Mouse (Mus musculus) CH12.LX (cell line): ENCODE results near the gene Tmem140. TPM values are rescaled to one million over a fixed set of nuclear protein-coding genes. Genes with fewer than 3 reads are reported as not detected.

Experiments
- DNase-seq: peaks from one replicate; pipeline ENCODE4 v3.0.0-alpha.2; 2013; ENCODE audit errors: extremely low read depth
- H3K27ac ChIP-seq: 2 replicates; pipeline ENCODE4 v1.5.1; 2012; ENCODE audit warnings: low read depth, mild to moderate bottlenecking, control low read depth, moderate library complexity; ENCODE audit not compliant: insufficient read depth
- H3K27me3 ChIP-seq: replicated peaks from 2 replicates; pipeline ENCODE3; 2012; ENCODE audit warnings: inconsistent platforms
- H3K36me3 ChIP-seq, 2 experiments: replicated peaks in 1 of 2; 2 replicates each; pipeline versions ENCODE3 to v1.6.1; 2012; ENCODE audit warnings: inconsistent platforms in 1 of 2, low read length in 1 of 2, mild to moderate bottlenecking in 1 of 2, mixed read lengths in 1 of 2, moderate library complexity in 1 of 2; ENCODE audit not compliant: control insufficient read depth in 1 of 2, insufficient read depth in 1 of 2
- H3K4me1 ChIP-seq, 2 experiments: 2 replicates each; pipeline ENCODE4 v1.6.1; 2012; ENCODE audit warnings: inconsistent platforms in 1 of 2, moderate library complexity in 1 of 2; ENCODE audit not compliant: insufficient read depth in 2 of 2, control insufficient read depth in 1 of 2
- H3K4me2 ChIP-seq: 2 replicates; pipeline ENCODE4 v1.6.1; 2012; ENCODE audit warnings: low read depth, mild to moderate bottlenecking, control low read depth; ENCODE audit not compliant: poor library complexity, insufficient read depth, severe bottlenecking
- H3K4me3 ChIP-seq, 3 experiments: fragments of 150-350 bp in 1 of 3; sonication (generic) in 1 of 3; replicated peaks in 1 of 3; 2 replicates each; pipeline versions ENCODE3 to v1.5.1; 2011 to 2012; ENCODE audit warnings: low read depth in 2 of 3, low read length in 2 of 3, mild to moderate bottlenecking in 2 of 3, moderate library complexity in 2 of 3, control low read depth in 1 of 3, improper control_type of control experiment in 1 of 3, inconsistent platforms in 1 of 3, mixed read lengths in 1 of 3; ENCODE audit not compliant: poor library complexity in 1 of 3
- H3K79me2 ChIP-seq: replicated peaks from 2 replicates; pipeline ENCODE4 v1.6.1; 2012; ENCODE audit warnings: mild to moderate bottlenecking, moderate library complexity; ENCODE audit not compliant: control insufficient read depth, poor library complexity, insufficient read depth, severe bottlenecking; ENCODE audit errors: extremely low read depth
- H3K9ac ChIP-seq: 2 replicates; pipeline ENCODE4 v1.6.1; 2012; ENCODE audit warnings: low read depth, mild to moderate bottlenecking, control low read depth, moderate library complexity; ENCODE audit not compliant: insufficient read depth
- H3K9me3 ChIP-seq: replicated peaks from 2 replicates; pipeline ENCODE3; 2012; ENCODE audit warnings: low read length, inconsistent platforms, mixed read lengths
- BHLHE40 ChIP-seq: IDR thresholded peaks from 2 replicates; pipeline ENCODE4 v1.6.1; 2011; ENCODE audit warnings: mild to moderate bottlenecking, low read depth, low read length, improper control_type of control experiment
- CHD2 ChIP-seq: IDR thresholded peaks from 2 replicates; pipeline ENCODE4 v1.6.1; 2011; ENCODE audit warnings: low read length, improper control_type of control experiment
- ELF1 ChIP-seq: IDR thresholded peaks from 2 replicates; pipeline ENCODE4 v1.6.1; 2014; ENCODE audit warnings: low read depth, mild to moderate bottlenecking, inconsistent platforms, low read length, improper control_type of control experiment
- ETS1 ChIP-seq: conservative IDR thresholded peaks from 2 replicates; pipeline ENCODE4 v1.6.1; 2012; ENCODE audit warnings: low read depth, mild to moderate bottlenecking, inconsistent platforms, low read length, improper control_type of control experiment, moderate library complexity
- IRF4 ChIP-seq: IDR thresholded peaks from 2 replicates; pipeline ENCODE4 v1.6.1; 2014; ENCODE audit warnings: low read depth, mild to moderate bottlenecking, inconsistent platforms, low read length, improper control_type of control experiment
- KAT2A ChIP-seq: IDR thresholded peaks from 2 replicates; pipeline ENCODE4 v1.6.1; 2012; ENCODE audit warnings: low read length, improper control_type of control experiment, inconsistent platforms; ENCODE audit not compliant: insufficient replicate concordance
- MAFK ChIP-seq: IDR thresholded peaks from 2 replicates; pipeline ENCODE4 v1.6.1; 2011; ENCODE audit warnings: low read length, improper control_type of control experiment; ENCODE audit not compliant: insufficient replicate concordance
- MEF2A ChIP-seq: IDR thresholded peaks from 2 replicates; pipeline ENCODE4 v1.6.1; 2014; ENCODE audit warnings: low read depth, mild to moderate bottlenecking, inconsistent platforms, low read length, improper control_type of control experiment, borderline replicate concordance
- MYC ChIP-seq: IDR thresholded peaks from 2 replicates; pipeline ENCODE4 v1.6.1; 2011; ENCODE audit warnings: low read depth, mild to moderate bottlenecking, improper control_type of control experiment, low read length
- NELFE ChIP-seq: IDR thresholded peaks from 2 replicates; pipeline ENCODE4 v1.6.1; 2011; ENCODE audit warnings: low read depth, low read length, improper control_type of control experiment
- RAD21 ChIP-seq: IDR thresholded peaks from 2 replicates; pipeline ENCODE4 v1.6.1; 2011; ENCODE audit warnings: low read depth, mild to moderate bottlenecking, low read length, improper control_type of control experiment, moderate library complexity
- TCF12 ChIP-seq: IDR thresholded peaks from 2 replicates; pipeline ENCODE4 v1.6.1; 2014; ENCODE audit warnings: low read depth, mild to moderate bottlenecking, inconsistent platforms, low read length, improper control_type of control experiment
- UBTF ChIP-seq: IDR thresholded peaks from 2 replicates; pipeline ENCODE4 v1.6.1; 2012; ENCODE audit warnings: low read depth, mild to moderate bottlenecking, inconsistent platforms, low read length, improper control_type of control experiment, moderate library complexity
- USF2 ChIP-seq: conservative IDR thresholded peaks from 2 replicates; pipeline ENCODE4 v1.6.1; 2011; ENCODE audit warnings: low read depth, low read length, improper control_type of control experiment
- ZC3H11A ChIP-seq: IDR thresholded peaks from 2 replicates; pipeline ENCODE4 v1.6.1; 2012; ENCODE audit warnings: low read depth, mild to moderate bottlenecking, inconsistent platforms, low read length, improper control_type of control experiment
- ZKSCAN1 ChIP-seq: IDR thresholded peaks from 2 replicates; pipeline ENCODE4 v1.6.1; 2012; ENCODE audit warnings: low read depth, inconsistent platforms, low read length, improper control_type of control experiment, borderline replicate concordance
- ZNF384 ChIP-seq: IDR thresholded peaks from 2 replicates; pipeline ENCODE4 v1.6.1; 2012; ENCODE audit warnings: low read depth, low read length, improper control_type of control experiment, inconsistent platforms
- dilution Hi-C: fragments of 300-500 bp; cut with MboI; formaldehyde crosslinking; loops from 2 replicates; pipeline ENCODE4 v1.14.3; 2020; ENCODE audit warnings: low sequenced_read_pairs; ENCODE audit not compliant: extremely low pct_unique_long_range_greater_than_20kb, extremely low pct_ligation_motif_present
- in situ Hi-C: fragments of 300-500 bp; cut with MboI; formaldehyde crosslinking; loops from 3 replicates; pipeline ENCODE4 v1.14.3; 2019; ENCODE audit warnings: low sequenced_read_pairs, low pct_ligation_motif_present, low pct_unique_long_range_greater_than_20kb, mixed read lengths
- polyA plus RNA-seq: library from polyadenylated mRNA; unstranded; fragments of >175 nt; gene quantifications from 2 replicates; pipeline ENCODE4 v1.2.1, GENCODE M21; 2012; ENCODE audit warnings: low read depth; ENCODE audit not compliant: insufficient read length
- total RNA-seq, 2 experiments: library from RNA; depleted of rRNA; stranded (reverse); fragments of 300-350 nt in 1 of 2; fragments of >200 nt in 1 of 2; gene quantifications; 2 replicates each; pipeline ENCODE4 v1.2.3; 2012 to 2014

Gene Tmem140
- total and polyA plus RNA-seq, 3 experiments = 1.2 to 3.6 (median 2.8) TPM

DNA sequence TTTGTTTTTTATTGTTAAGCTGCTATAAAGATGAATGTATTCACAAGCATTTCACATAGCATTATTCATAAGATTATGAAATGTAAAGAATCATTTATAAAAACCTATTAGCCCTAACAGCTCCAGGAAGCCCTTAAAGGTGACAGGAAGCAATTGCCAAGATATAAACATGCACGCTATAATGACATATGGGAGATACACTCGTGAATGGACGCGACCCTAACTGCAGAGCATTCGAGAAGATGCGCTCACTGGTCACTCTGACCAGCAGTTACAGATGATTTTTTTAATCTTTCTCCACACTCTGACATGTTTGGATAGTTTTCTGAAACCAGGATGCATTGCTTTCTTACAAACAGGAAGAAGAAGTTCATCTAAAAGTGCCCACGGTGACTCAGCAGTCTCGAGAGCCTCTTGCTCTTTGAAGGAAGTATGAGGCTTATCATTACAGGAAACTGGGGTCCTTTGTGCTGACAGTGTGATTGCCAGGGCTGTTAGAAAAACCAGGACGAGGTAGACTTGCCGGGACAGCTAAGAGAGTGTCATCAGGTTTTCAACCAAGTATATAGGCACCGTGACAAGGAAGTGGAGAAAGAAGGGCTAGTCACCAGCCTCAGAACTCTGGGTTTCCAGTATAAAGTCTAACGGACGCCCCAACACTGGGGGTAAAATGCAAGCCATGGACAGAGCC is 6.4 kb downstream of the Tmem140 start:
- H3K27me3 ChIP-seq = no peaks in the 10 kb centered on the region
- peaks cover 21 to 38% of the 10 kb centered on the region in 2 experiments for H3K36me3 ChIP-seq
- in situ Hi-C loops (no loop called here), dilution Hi-C loops (no loop called here)
- no peak overlapping the region for H3K4me3 ChIP-seq
- no peak overlapping the region for H3K9ac ChIP-seq
- TF ChIP-seq ELF1 (no peak), IRF4 (no peak), RAD21 (no peak), TCF12 (no peak), USF2 (no peak), MEF2A (no peak), MAFK (peak; percentile 35; the same call in 1 of the 2 replicates), MYC (no peak), NELFE (no peak)
- no peak overlapping the region for H3K4me2 ChIP-seq
- no peaks in the 10 kb centered on the region; the same call in 1 of the 2 replicates for H3K79me2 ChIP-seq
- no peaks in the 10 kb centered on the region for H3K9me3 ChIP-seq
- peak; percentile 56 for DNase-seq
- peaks cover 27 to 73% of the 10 kb centered on the region in 2 experiments for H3K4me1 ChIP-seq
- H3K27ac ChIP-seq = no peak overlapping the region

DNA sequence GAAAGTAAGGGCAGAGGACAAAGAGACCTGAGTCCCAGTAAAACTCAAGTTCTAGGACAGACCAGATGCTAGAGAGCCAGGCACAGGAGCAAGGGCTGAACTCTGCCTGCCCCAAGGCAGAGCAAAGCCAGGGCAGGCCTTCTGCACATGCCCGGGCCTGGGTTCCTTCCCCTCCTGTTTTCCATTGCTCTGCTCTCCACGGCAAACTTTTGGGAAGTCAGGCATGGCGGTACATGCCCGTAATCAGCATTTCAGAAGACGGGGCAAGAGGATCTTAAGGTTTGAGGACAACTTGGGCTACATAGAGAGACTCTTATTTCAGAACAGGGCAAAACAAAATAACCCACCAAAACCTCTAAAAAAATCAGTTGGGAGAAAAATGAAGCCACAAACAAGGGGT is 7.2 kb downstream of the Tmem140 start:
- H3K4me1 ChIP-seq = peaks cover 26 to 76% of the 10 kb centered on the region in 2 experiments
- no peak overlapping the region for H3K9ac ChIP-seq
- no peaks in the 10 kb centered on the region for H3K9me3 ChIP-seq
- H3K27me3 ChIP-seq = no peaks in the 10 kb centered on the region
- H3K79me2 ChIP-seq = no peaks in the 10 kb centered on the region
- DNase-seq = no peak
- H3K4me2 ChIP-seq = no peak overlapping the region
- in situ Hi-C loops = no loop called here
- dilution Hi-C loops = no loop called here
- H3K36me3 ChIP-seq = peaks cover 21 to 46% of the 10 kb centered on the region in 2 experiments
- H3K27ac ChIP-seq = no peak overlapping the region
- TF ChIP-seq KAT2A (no peak), UBTF (no peak), MAFK (no peak), MEF2A (no peak), IRF4 (no peak), RAD21 (no peak), CHD2 (no peak), ZNF384 (no peak), BHLHE40 (no peak), NELFE (no peak), ZKSCAN1 (no peak), ETS1 (no peak), ZC3H11A (no peak), USF2 (no peak)
- no peak overlapping the region for H3K4me3 ChIP-seq
